Mouse (Mus musculus): ENCODE measurements around the gene Gm45713. TPM values are rescaled to one million over a fixed set of nuclear protein-coding genes. Genes with fewer than 3 reads are reported as not detected.

The Gm45713 gene
- polyA plus RNA-seq, 1 experiment from 2014 or later = 0.41 TPM

DNA sequence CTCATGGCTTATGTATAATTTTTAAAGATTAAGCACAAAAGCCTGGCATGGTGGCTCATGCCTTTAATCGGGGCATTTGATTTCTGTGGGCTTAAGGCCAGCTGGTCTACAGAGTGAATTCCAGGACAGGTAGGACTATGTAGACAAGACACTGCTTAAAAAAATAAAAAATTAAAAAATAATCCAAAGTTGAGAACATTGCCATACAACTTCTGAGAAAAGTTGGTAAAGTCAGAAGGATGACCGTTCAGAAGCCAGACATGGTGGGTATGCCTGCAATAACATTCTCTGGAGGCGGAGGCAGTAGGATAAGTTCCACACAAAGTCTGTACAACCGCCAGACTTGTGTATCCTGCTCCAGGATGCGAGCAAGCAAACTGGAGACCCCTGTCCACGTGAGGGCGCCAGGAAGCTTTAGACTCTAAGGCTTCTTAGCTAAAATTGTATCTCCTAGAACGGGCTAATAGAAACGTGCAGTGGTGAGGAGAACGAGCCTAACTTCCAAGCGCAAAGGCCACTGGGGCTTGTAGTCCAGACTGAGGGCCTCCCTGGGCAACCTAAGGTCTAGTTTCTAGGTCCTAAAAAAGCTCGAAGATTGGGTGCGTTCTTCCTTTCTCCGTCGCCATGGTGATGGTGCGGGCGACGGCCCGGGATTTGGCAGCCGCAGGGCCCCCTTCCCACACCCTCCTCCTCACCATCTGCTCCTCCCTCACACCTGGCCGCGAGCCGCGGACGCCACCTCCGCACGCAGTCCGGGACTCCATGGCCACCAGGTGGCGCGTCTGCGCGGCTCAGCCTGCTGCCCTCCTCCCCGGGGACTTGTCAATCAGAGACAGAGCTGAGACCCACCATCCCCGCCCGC, 25.8 kb upstream of the Gm45713 start:
- Histone ChIP-seq H3K36me3 (ENCODE audit: control insufficient read depth, insufficient read depth, low read length) (peaks cover 2% of the 10 kb centered on the region; the same call in 1 of the 2 replicates), H3K27ac (ENCODE audit: low read depth, low read length) (no peak overlapping the region), H3K9me3 (ENCODE audit: control insufficient read depth, low read length) (no peaks in the 10 kb centered on the region), H3K4me3 (ENCODE audit: low read depth, low read length) (peak overlapping the region; percentile 45), H3K4me1 (replicated peaks; ENCODE audit: control insufficient read depth, insufficient read depth, low read length) (peaks cover 9% of the 10 kb centered on the region), H3K4me2 (peak overlapping the region; percentile 81), H3K27me3 (replicated peaks; ENCODE audit: control insufficient read depth, insufficient read depth, low read length) (peaks cover 45% of the 10 kb centered on the region), H3K9ac (ENCODE audit: low read depth, low read length) (peak overlapping the region; percentile 28; the same call in 1 of the 2 replicates)
- ATAC-seq (replicated peaks; ENCODE audit: low FRiP score) (peak; percentile 76), DNase-seq (ENCODE audit: low spot score) (peak; percentile 84)
- WGBS = 5% methylated on average over 35 of the region's 35 CpGs

DNA sequence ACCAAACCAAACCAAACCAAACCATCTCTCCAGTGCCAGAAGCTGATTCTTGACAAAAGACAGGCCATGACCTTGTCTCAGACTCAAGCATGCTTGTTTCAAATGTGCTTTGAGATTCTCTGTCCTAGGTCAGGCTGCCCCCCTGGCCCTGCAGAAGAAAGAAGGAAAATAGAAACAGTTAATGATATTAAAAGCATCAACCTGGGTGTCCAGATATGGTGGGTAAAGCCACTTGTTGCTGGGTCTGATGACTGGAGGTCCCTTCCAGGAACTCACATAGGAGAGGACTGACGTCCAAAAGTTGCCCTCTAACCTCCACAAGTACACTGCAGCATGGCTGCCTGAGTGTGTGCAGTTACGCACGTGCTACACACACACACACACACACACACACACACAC, 24.8 kb upstream of the Gm45713 start:
- ATAC-seq (replicated peaks; ENCODE audit: low FRiP score) (no peak), DNase-seq (ENCODE audit: low spot score) (no peak)
- no peak overlapping the region for H3K9ac ChIP-seq (ENCODE audit: low read depth, low read length)
- no peak overlapping the region for H3K27ac ChIP-seq (ENCODE audit: low read depth, low read length)
- no peak overlapping the region for H3K4me3 ChIP-seq (ENCODE audit: low read depth, low read length)
- 82% methylated on average over 3 of the region's 3 CpGs for WGBS
- H3K4me2 ChIP-seq = no peak overlapping the region
- peaks cover 2% of the 10 kb centered on the region; the same call in 1 of the 2 replicates for H3K36me3 ChIP-seq (ENCODE audit: control insufficient read depth, insufficient read depth, low read length)
- H3K9me3 ChIP-seq (ENCODE audit: control insufficient read depth, low read length) = no peaks in the 10 kb centered on the region
- peaks cover 36% of the 10 kb centered on the region for H3K27me3 ChIP-seq (replicated peaks; ENCODE audit: control insufficient read depth, insufficient read depth, low read length)
- peaks cover 9% of the 10 kb centered on the region for H3K4me1 ChIP-seq (replicated peaks; ENCODE audit: control insufficient read depth, insufficient read depth, low read length)

DNA sequence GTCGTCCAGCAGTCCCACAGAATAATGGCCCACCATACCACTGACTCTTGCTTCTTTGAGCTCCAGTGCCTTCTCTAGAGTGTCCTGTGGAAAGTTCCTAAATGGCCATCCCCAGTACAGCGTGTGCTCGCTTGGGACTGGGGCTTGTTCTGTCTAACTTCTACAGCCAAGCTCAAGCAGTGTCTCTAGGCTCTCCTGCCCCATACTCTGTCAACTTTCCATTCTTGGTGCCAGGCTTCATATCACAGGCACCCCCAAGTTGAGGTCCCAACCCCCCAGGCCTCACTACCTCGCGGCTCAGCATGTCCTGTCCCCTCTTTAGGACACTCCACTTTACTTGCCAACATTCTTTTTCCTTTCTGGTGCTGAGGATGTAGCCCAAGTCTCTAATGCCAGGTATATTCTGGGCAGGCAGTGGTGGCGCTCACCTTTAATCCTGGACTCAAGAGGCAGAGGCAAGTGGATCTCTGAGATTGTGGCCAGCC, 24.3 kb upstream of the Gm45713 start:
- no peak for DNase-seq (ENCODE audit: low spot score)
- 89% methylated on average over 6 of the region's 6 CpGs for WGBS
- H3K9me3 ChIP-seq (ENCODE audit: control insufficient read depth, low read length) = no peaks in the 10 kb centered on the region
- H3K36me3 ChIP-seq (ENCODE audit: control insufficient read depth, insufficient read depth, low read length) = peaks cover 2% of the 10 kb centered on the region; the same call in 1 of the 2 replicates
- H3K27me3 ChIP-seq (replicated peaks; ENCODE audit: control insufficient read depth, insufficient read depth, low read length) = peaks cover 30% of the 10 kb centered on the region
- no peak overlapping the region for H3K9ac ChIP-seq (ENCODE audit: low read depth, low read length)
- ATAC-seq (replicated peaks; ENCODE audit: low FRiP score) = no peak
- no peak overlapping the region for H3K27ac ChIP-seq (ENCODE audit: low read depth, low read length)
- H3K4me1 ChIP-seq (replicated peaks; ENCODE audit: control insufficient read depth, insufficient read depth, low read length) = peaks cover 12% of the 10 kb centered on the region
- H3K4me3 ChIP-seq (ENCODE audit: low read depth, low read length) = no peak overlapping the region
- no peak overlapping the region for H3K4me2 ChIP-seq

DNA sequence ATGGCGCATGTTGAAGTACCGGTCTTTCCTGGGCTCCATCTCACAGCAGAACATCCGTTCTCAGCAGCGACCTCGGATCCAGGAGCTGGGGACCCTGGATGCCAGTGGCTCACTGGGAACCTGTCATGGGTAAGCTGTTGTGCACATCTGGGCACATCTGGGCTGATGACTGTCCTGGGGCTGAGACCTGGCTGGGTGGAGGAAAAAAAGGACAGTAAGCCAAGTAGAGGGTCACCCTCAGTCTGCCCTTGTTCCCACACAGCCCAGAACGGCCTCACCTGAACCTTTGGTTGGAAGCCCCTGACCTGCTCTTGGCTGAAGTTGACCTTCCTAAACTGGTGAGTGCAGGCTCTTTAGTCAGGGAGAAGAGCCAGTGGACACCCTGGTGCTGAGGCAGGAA, 23.0 kb upstream of the Gm45713 start:
- peaks cover 17% of the 10 kb centered on the region for H3K27me3 ChIP-seq (replicated peaks; ENCODE audit: control insufficient read depth, insufficient read depth, low read length)
- no peak for ATAC-seq (replicated peaks; ENCODE audit: low FRiP score)
- 90% methylated on average over 6 of the region's 6 CpGs for WGBS
- DNase-seq (ENCODE audit: low spot score) = no peak
- H3K36me3 ChIP-seq (ENCODE audit: control insufficient read depth, insufficient read depth, low read length) = peaks cover 2% of the 10 kb centered on the region; the same call in 1 of the 2 replicates
- H3K4me3 ChIP-seq (ENCODE audit: low read depth, low read length) = no peak overlapping the region
- no peak overlapping the region for H3K4me2 ChIP-seq
- peaks cover 15% of the 10 kb centered on the region for H3K4me1 ChIP-seq (replicated peaks; ENCODE audit: control insufficient read depth, insufficient read depth, low read length)
- H3K27ac ChIP-seq (ENCODE audit: low read depth, low read length) = no peak overlapping the region
- H3K9me3 ChIP-seq (ENCODE audit: control insufficient read depth, low read length) = no peaks in the 10 kb centered on the region
- H3K9ac ChIP-seq (ENCODE audit: low read depth, low read length) = no peak overlapping the region

DNA sequence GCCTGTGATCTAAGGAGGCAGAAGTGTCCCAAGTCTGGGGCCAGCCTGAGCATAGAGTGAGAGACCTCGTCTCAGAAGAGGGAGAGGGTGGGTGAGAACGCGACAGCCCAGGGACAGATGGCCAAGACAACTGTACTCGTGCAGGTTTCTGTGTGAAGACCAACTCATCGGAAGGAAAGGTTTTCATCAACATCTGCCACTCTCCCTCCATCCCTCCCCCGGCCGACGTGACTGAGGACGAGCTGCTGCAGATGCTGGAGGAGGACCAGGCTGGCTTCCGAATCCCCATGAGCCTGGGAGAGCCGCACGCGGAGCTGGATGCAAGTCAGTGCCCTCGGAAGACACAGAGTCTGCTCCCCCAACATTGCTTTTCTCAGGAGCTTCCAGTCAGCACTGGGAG, 21.4 kb upstream of the Gm45713 start:
- H3K27ac ChIP-seq (ENCODE audit: low read depth, low read length) = no peak overlapping the region
- H3K36me3 ChIP-seq (ENCODE audit: control insufficient read depth, insufficient read depth, low read length) = peaks cover 2% of the 10 kb centered on the region; the same call in 1 of the 2 replicates
- peaks cover 1% of the 10 kb centered on the region; the same call in 1 of the 2 replicates for H3K27me3 ChIP-seq (replicated peaks; ENCODE audit: control insufficient read depth, insufficient read depth, low read length)
- H3K9ac ChIP-seq (ENCODE audit: low read depth, low read length) = no peak overlapping the region
- DNase-seq (ENCODE audit: low spot score) (no peak), ATAC-seq (replicated peaks; ENCODE audit: low FRiP score) (no peak)
- H3K4me3 ChIP-seq (ENCODE audit: low read depth, low read length) = no peak overlapping the region
- H3K9me3 ChIP-seq (ENCODE audit: control insufficient read depth, low read length) = no peaks in the 10 kb centered on the region
- H3K4me1 ChIP-seq (replicated peaks; ENCODE audit: control insufficient read depth, insufficient read depth, low read length) = peaks cover 14% of the 10 kb centered on the region
- WGBS = 84% methylated on average over 14 of the region's 14 CpGs
- no peak overlapping the region for H3K4me2 ChIP-seq

DNA sequence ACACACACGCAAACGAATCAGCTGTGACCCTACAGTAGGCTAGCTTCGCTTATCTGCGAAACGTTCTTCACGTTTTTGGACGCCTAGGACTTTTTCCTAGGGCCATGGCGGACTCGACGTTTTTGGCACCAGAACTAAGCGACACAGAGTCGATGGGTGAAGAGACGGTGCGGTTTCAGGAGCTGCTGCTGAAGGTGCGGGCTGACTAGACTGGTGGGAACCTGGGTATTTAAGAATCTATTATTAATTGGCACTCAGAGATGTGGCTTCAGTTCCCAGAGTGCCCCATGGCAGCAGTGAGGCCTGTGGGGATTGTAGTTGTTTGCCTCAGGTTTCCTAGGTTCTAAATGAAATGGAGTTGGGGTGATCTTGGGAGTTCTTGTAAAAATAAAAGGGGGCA, 20.2 kb upstream of the Gm45713 start:
- Histone ChIP-seq H3K4me3 (ENCODE audit: low read depth, low read length) (no peak overlapping the region), H3K4me2 (no peak overlapping the region; the same call in 1 of the 2 replicates), H3K9me3 (ENCODE audit: control insufficient read depth, low read length) (no peaks in the 10 kb centered on the region), H3K4me1 (replicated peaks; ENCODE audit: control insufficient read depth, insufficient read depth, low read length) (peaks cover 10% of the 10 kb centered on the region), H3K27me3 (replicated peaks; ENCODE audit: control insufficient read depth, insufficient read depth, low read length) (no peaks in the 10 kb centered on the region), H3K36me3 (ENCODE audit: control insufficient read depth, insufficient read depth, low read length) (peaks cover 2% of the 10 kb centered on the region; the same call in 1 of the 2 replicates), H3K9ac (ENCODE audit: low read depth, low read length) (no peak overlapping the region), H3K27ac (ENCODE audit: low read depth, low read length) (no peak overlapping the region)
- DNase-seq (ENCODE audit: low spot score) (no peak), ATAC-seq (replicated peaks; ENCODE audit: low FRiP score) (no peak)
- WGBS = 93% methylated on average over 15 of the region's 15 CpGs

DNA sequence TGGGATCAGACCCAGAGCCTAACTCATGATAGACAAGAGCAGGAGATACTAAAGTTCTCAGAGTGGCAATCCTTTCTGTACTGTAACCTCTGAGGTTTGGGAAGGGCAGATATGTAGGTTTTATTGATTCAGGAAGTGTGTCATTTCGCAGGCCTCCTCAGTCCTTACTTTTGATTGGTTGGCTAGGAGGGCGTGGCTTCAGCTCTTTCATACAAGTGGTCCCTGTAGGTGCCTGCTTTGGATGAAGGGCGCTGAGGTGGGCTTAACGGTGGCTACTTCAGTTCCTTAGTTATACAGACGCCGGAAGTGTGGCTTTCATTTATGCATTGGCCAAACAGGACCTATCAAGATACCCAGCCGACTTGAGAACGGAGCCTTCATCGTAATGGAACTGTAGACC, 19.6 kb upstream of the Gm45713 start:
- peaks cover 12% of the 10 kb centered on the region for H3K4me1 ChIP-seq (replicated peaks; ENCODE audit: control insufficient read depth, insufficient read depth, low read length)
- no peak for ATAC-seq (replicated peaks; ENCODE audit: low FRiP score)
- H3K9ac ChIP-seq (ENCODE audit: low read depth, low read length) = no peak overlapping the region
- WGBS = 80% methylated on average over 9 of the region's 9 CpGs
- no peak overlapping the region; the same call in none of the 2 replicates for H3K4me2 ChIP-seq
- no peak for DNase-seq (ENCODE audit: low spot score)
- H3K27ac ChIP-seq (ENCODE audit: low read depth, low read length) = no peak overlapping the region; the same call in 1 of the 2 replicates
- 0 out of 2 replicates have a peak, but pooled peaks cover 2% of the 10 kb centered on the region for H3K36me3 ChIP-seq (ENCODE audit: control insufficient read depth, insufficient read depth, low read length)
- no peaks in the 10 kb centered on the region for H3K27me3 ChIP-seq (replicated peaks; ENCODE audit: control insufficient read depth, insufficient read depth, low read length)
- no peaks in the 10 kb centered on the region for H3K9me3 ChIP-seq (ENCODE audit: control insufficient read depth, low read length)
- no peak overlapping the region for H3K4me3 ChIP-seq (ENCODE audit: low read depth, low read length)

DNA sequence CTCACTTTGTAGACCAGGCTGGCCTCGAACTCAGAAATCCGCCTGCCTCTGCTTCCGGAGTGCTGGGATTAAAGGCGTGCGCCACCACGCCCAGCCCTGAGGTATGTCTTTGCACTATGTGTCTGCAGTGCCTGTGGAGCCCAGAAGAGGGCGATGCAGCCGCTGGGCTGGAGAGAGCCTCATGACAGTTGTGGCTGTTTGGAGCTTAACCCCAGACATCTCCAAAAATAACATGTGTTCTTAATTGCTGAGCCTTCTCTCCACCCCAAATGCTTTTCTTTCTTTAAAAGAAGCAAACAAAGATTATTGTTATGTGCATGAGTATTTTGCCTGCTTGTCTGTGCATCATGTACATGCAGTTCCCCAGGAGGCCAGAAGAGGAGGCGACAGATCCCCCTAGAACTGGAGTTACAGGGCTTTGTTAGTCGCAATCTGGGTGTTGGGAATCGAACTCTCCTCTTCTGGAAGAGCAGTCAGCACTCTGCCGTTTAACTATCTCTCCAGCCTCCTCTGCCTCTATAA, 19.0 kb upstream of the Gm45713 start:
- no peaks in the 10 kb centered on the region for H3K9me3 ChIP-seq (ENCODE audit: control insufficient read depth, low read length)
- ATAC-seq (replicated peaks; ENCODE audit: low FRiP score) (peak; percentile 7; the same call in 1 of the 2 replicates), DNase-seq (ENCODE audit: low spot score) (no peak)
- H3K27ac ChIP-seq (ENCODE audit: low read depth, low read length) = peak overlapping the region; percentile 93; the same call in 1 of the 2 replicates
- WGBS = 68% methylated on average over 12 of the region's 12 CpGs
- H3K4me1 ChIP-seq (replicated peaks; ENCODE audit: control insufficient read depth, insufficient read depth, low read length) = peaks cover 12% of the 10 kb centered on the region
- peak overlapping the region; percentile 71 for H3K4me3 ChIP-seq (ENCODE audit: low read depth, low read length)
- 0 out of 2 replicates have a peak, but pooled peaks cover 2% of the 10 kb centered on the region for H3K36me3 ChIP-seq (ENCODE audit: control insufficient read depth, insufficient read depth, low read length)
- no peak overlapping the region for H3K9ac ChIP-seq (ENCODE audit: low read depth, low read length)
- H3K27me3 ChIP-seq (replicated peaks; ENCODE audit: control insufficient read depth, insufficient read depth, low read length) = no peaks in the 10 kb centered on the region
- peak overlapping the region; percentile 70 for H3K4me2 ChIP-seq

All from liver, embryonic 11.5 days (tissue).